Mouse (Mus musculus): ENCODE results near the gene Psapl1. TPM values are rescaled to one million over a fixed set of nuclear protein-coding genes. Genes with fewer than 3 reads are reported as not detected.

Psapl1 gene
- total and polyA plus RNA-seq, 2 experiments from 2014 or later = not detected

- no peaks in the 10 kb centered on the region for H3K27me3 ChIP-seq (ENCODE audit: insufficient read depth, low read length)
- peak; percentile 29; the same call in 1 of the 2 replicates for ATAC-seq
- no peaks in the 10 kb centered on the region for H3K9me3 ChIP-seq (ENCODE audit: low read length)
- H3K4me3 ChIP-seq (ENCODE audit: low read depth, low read length) = no peak overlapping the region
- 81% methylated on average over 5 of the region's 5 CpGs for WGBS
- no peaks in the 10 kb centered on the region for H3K4me1 ChIP-seq (ENCODE audit: insufficient read depth)
- no peaks in the 10 kb centered on the region for H3K36me3 ChIP-seq (ENCODE audit: insufficient read depth)
- H3K27ac ChIP-seq (ENCODE audit: low read depth, low read length) = no peak overlapping the region
- no peak for DNase-seq
- no peak for TF ChIP-seq CTCF (IDR thresholded peaks at IDR 0.05; ENCODE audit: low read depth)
- no peak overlapping the region for H3K4me2 ChIP-seq (ENCODE audit: low read depth)
- no peak overlapping the region for H3K9ac ChIP-seq
Measured at GRCm38 (mm10) chr5:36203421-36203820, 400 bp upstream of the Psapl1 start.

GRCm38 (mm10) chr5:36205397-36205796 is 1.6 kb downstream of the Psapl1 start:
- Histone ChIP-seq H3K36me3 (ENCODE audit: insufficient read depth) (no peaks in the 10 kb centered on the region), H3K27ac (ENCODE audit: low read depth, low read length) (no peak overlapping the region), H3K4me1 (ENCODE audit: insufficient read depth) (no peaks in the 10 kb centered on the region), H3K4me2 (ENCODE audit: low read depth) (no peak overlapping the region), H3K9me3 (ENCODE audit: low read length) (no peaks in the 10 kb centered on the region), H3K27me3 (ENCODE audit: insufficient read depth, low read length) (no peaks in the 10 kb centered on the region), H3K9ac (no peak overlapping the region), H3K4me3 (ENCODE audit: low read depth, low read length) (no peak overlapping the region)
- no peak for TF ChIP-seq CTCF (IDR thresholded peaks at IDR 0.05; ENCODE audit: low read depth)
- WGBS = 64% methylated on average over 11 of the region's 11 CpGs
- ATAC-seq (no peak), DNase-seq (no peak)

DNA sequence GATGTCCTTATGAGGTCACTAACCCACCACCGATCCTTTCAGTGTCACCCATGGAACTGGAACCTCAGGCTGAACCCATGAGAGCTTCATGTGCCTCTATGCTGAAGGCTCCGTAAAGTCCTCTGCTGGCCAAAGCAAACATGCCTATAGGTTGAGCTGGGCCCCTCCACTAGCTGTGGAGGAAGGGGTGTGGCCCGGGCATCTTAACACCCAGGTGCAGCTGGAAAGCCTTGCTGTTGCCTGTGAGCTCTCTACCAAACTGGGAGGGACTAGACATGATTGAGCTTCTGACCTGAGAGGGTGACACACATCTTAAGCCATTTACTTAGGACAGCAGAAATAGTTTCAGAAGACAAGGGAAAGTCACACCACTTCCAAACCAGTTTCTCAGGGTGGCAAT is 5.0 kb downstream of the Psapl1 start:
- Histone ChIP-seq H3K4me2 (ENCODE audit: low read depth) (no peak overlapping the region), H3K36me3 (ENCODE audit: insufficient read depth) (no peaks in the 10 kb centered on the region), H3K27me3 (ENCODE audit: insufficient read depth, low read length) (no peaks in the 10 kb centered on the region), H3K4me3 (ENCODE audit: low read depth, low read length) (no peak overlapping the region), H3K4me1 (ENCODE audit: insufficient read depth) (no peaks in the 10 kb centered on the region), H3K9me3 (ENCODE audit: low read length) (no peaks in the 10 kb centered on the region), H3K27ac (ENCODE audit: low read depth, low read length) (no peak overlapping the region), H3K9ac (no peak overlapping the region)
- 87% methylated on average over 3 of the region's 3 CpGs for WGBS
- no peak for ATAC-seq
- no peak for TF ChIP-seq CTCF (IDR thresholded peaks at IDR 0.05; ENCODE audit: low read depth)
- no peak for DNase-seq

DNA sequence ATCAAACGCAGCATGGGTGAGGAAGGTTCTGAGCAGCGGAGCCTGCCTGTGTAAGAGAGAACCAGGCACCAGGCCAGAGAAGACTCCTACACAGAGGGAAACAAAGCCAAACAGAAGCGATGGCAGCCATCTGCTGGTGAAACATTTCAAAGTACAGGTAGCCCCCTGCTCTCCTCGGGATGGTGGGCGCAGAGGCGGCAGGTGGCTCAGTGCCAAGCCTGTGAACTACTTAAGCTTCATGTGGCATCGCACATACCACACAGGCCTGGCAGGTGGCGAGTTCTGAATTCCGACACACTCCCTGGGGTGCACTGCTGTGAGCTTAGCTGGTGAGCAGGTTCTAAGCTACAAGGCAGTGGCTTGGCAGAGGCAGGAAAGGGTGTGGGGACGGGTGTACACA is 9.5 kb downstream of the Psapl1 start:
- WGBS = 57% methylated on average over 10 of the region's 10 CpGs
- DNase-seq (peak; percentile 74), ATAC-seq (peak; percentile 71)
- H3K4me2 ChIP-seq (ENCODE audit: low read depth) = no peak overlapping the region
- no peaks in the 10 kb centered on the region for H3K4me1 ChIP-seq (ENCODE audit: insufficient read depth)
- no peaks in the 10 kb centered on the region for H3K27me3 ChIP-seq (ENCODE audit: insufficient read depth, low read length)
- no peak overlapping the region for H3K27ac ChIP-seq (ENCODE audit: low read depth, low read length)
- no peaks in the 10 kb centered on the region for H3K36me3 ChIP-seq (ENCODE audit: insufficient read depth)
- no peak overlapping the region for H3K9ac ChIP-seq
- H3K4me3 ChIP-seq (ENCODE audit: low read depth, low read length) = no peak overlapping the region
- TF ChIP-seq CTCF (IDR thresholded peaks at IDR 0.05; ENCODE audit: low read depth) = peak; percentile 39; the same call in 1 of the 2 replicates
- H3K9me3 ChIP-seq (ENCODE audit: low read length) = no peaks in the 10 kb centered on the region

DNA sequence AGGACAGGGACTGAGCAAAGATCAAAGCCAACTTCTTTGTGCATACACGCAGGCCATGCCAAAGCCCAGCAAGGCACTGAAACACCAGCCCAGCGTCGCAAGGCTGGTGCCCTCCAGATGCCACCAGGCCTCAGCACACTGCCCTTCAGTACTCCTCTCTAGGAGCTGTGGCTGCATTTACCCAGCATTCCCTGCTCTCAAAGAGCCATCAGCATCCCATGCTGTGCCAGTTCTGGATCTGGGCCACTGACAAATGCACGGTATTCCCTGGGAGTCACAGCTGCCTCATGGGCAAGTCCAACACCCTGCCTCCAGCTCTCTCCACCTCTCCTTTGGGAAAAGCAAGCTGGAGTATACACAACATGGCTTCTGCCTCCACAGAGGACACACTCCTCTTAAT is 16.3 kb downstream of the Psapl1 start:
- ATAC-seq = peak; percentile 45
- Histone ChIP-seq H3K36me3 (ENCODE audit: insufficient read depth) (no peaks in the 10 kb centered on the region), H3K27me3 (ENCODE audit: insufficient read depth, low read length) (no peaks in the 10 kb centered on the region), H3K9ac (no peak overlapping the region), H3K4me1 (ENCODE audit: insufficient read depth) (no peaks in the 10 kb centered on the region; the same call in 1 of the 2 replicates), H3K4me3 (ENCODE audit: low read depth, low read length) (no peak overlapping the region), H3K27ac (ENCODE audit: low read depth, low read length) (no peak overlapping the region), H3K9me3 (ENCODE audit: low read length) (no peaks in the 10 kb centered on the region), H3K4me2 (ENCODE audit: low read depth) (no peak overlapping the region)
- no peak for TF ChIP-seq CTCF (IDR thresholded peaks at IDR 0.05; ENCODE audit: low read depth)
- peak; percentile 48 for DNase-seq
- 68% methylated on average over 4 of the region's 4 CpGs for WGBS

GRCm38 (mm10) chr5:36220626-36221025 is 16.8 kb downstream of the Psapl1 start:
- TF ChIP-seq CTCF (IDR thresholded peaks at IDR 0.05; ENCODE audit: low read depth) = no peak
- DNase-seq (no peak), ATAC-seq (no peak)
- H3K9ac ChIP-seq = no peak overlapping the region
- no peaks in the 10 kb centered on the region for H3K27me3 ChIP-seq (ENCODE audit: insufficient read depth, low read length)
- H3K4me2 ChIP-seq (ENCODE audit: low read depth) = no peak overlapping the region
- no peaks in the 10 kb centered on the region for H3K9me3 ChIP-seq (ENCODE audit: low read length)
- WGBS = 17% methylated on average over 6 of the region's 6 CpGs
- no peaks in the 10 kb centered on the region for H3K36me3 ChIP-seq (ENCODE audit: insufficient read depth)
- no peak overlapping the region for H3K4me3 ChIP-seq (ENCODE audit: low read depth, low read length)
- no peaks in the 10 kb centered on the region; the same call in none of the 2 replicates for H3K4me1 ChIP-seq (ENCODE audit: insufficient read depth)
- H3K27ac ChIP-seq (ENCODE audit: low read depth, low read length) = no peak overlapping the region

GRCm38 (mm10) chr5:36223787-36224186 is 20.0 kb downstream of the Psapl1 start:
- no peak for ATAC-seq

More at GRCm38 (mm10) chr5:36223787-36224186, 20.0 kb downstream of the Psapl1 start:
- peak; percentile 67 for TF ChIP-seq CTCF (IDR thresholded peaks at IDR 0.05; ENCODE audit: low read depth)
- no peaks in the 10 kb centered on the region for H3K9me3 ChIP-seq (ENCODE audit: low read length)
- 54% methylated on average over 6 of the region's 6 CpGs for WGBS
- no peak overlapping the region for H3K27ac ChIP-seq (ENCODE audit: low read depth, low read length)
- no peaks in the 10 kb centered on the region for H3K27me3 ChIP-seq (ENCODE audit: insufficient read depth, low read length)
- H3K9ac ChIP-seq = no peak overlapping the region
- H3K4me2 ChIP-seq (ENCODE audit: low read depth) = no peak overlapping the region
- no peak overlapping the region for H3K4me3 ChIP-seq (ENCODE audit: low read depth, low read length)
- peak; percentile 52 for DNase-seq
- no peaks in the 10 kb centered on the region for H3K36me3 ChIP-seq (ENCODE audit: insufficient read depth)
- H3K4me1 ChIP-seq (ENCODE audit: insufficient read depth) = no peaks in the 10 kb centered on the region; the same call in none of the 2 replicates

Measured in forebrain, postnatal 0 days (tissue).